11 mouse cellular contexts compared by ENCODE assay signal in the genomic region with DNA sequence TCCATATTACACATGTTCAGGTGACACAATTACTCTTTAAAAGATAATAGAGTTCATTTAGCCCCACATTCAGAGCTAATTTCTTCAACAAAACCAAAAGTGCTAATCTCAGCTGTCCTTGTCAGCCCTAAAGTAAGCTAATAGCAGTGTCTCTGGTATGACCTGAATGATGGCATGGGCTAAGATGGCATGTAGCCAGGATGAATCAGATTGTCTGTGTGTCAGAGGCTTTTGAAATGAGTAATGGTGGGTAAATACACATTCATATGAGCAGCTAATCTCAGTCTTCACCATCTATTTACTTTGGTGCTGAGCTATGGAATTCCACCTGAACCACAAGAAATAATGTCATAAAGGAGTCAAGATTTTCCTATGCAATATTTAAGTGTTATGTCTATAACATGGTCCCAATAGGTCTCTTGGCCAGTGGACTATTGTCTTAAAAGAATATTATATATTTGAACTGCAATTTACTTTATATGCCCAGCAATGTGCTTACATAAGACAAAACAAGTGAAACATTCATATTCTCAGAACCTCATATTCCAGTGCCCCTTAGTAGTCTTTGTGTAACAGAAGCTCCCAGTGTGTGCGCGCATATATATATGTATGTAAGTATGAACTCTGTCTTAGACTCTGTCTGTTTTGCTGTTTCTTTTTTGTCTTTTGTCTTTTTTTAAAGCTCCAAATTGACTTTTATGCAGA.
DNase-seq lines count a peak whose midpoint lies in the region; ATAC-seq and TF ChIP-seq lines count a peak whose summit lies in the region.
"Had no signal": no experiment of that assay in that cellular context is flagged by ENCODE, and none has a peak within 500 bp of the region (broad histone marks: within the 10 kb centered on the region; RNA-seq: fewer than 3 reads in every experiment).

No protein-coding gene starts in this region.

- H3K4me2 ChIP-seq in hindbrain, embryonic 11.5 days (replicated peaks; ENCODE audit: low read depth, low read length): no peak overlapping the region
- no peak overlapping the region for H3K4me2 ChIP-seq in hindbrain, postnatal 0 days (ENCODE audit: low read depth, low read length)
- no peak overlapping the region for H3K4me2 ChIP-seq in hindbrain, embryonic 14.5 days (replicated peaks)
- H3K4me2 ChIP-seq in kidney, embryonic 16.5 days (replicated peaks; ENCODE audit: low read depth, low read length): no peak overlapping the region
- H3K4me2 ChIP-seq: lung, embryonic 15.5 days had no signal

- WGBS in hindbrain, embryonic 11.5 days: 96% methylated on average over 2 of the region's 2 CpGs
- WGBS in hindbrain, postnatal 0 days: 98% methylated on average over 2 of the region's 2 CpGs
- 96% methylated on average over 2 of the region's 2 CpGs for WGBS in hindbrain, embryonic 14.5 days
- 95% methylated on average over 2 of the region's 2 CpGs for WGBS in kidney, embryonic 16.5 days

- H3K27me3 ChIP-seq in hindbrain, embryonic 11.5 days (ENCODE audit: control insufficient read depth, insufficient read depth, low read length): no peaks in the 10 kb centered on the region
- no peaks in the 10 kb centered on the region for H3K27me3 ChIP-seq in hindbrain, postnatal 0 days (ENCODE audit: insufficient read depth, low read length)
- no peaks in the 10 kb centered on the region for H3K27me3 ChIP-seq in hindbrain, embryonic 14.5 days (ENCODE audit: control insufficient read depth, insufficient read depth, low read length)
- H3K27me3 ChIP-seq in kidney, embryonic 16.5 days (ENCODE audit: insufficient read depth, low read length): no peaks in the 10 kb centered on the region
- H3K27me3 ChIP-seq: lung, embryonic 15.5 days had no signal

- TF ChIP-seq CTCF in hindbrain, postnatal 0 days (IDR thresholded peaks at IDR 0.05; ENCODE audit: low read depth): no peak

- ATAC-seq in hindbrain, embryonic 11.5 days (ENCODE audit: low FRiP score): peak; percentile 31; the same call in 1 of the 2 replicates
- ATAC-seq in hindbrain, postnatal 0 days: no peak
- ATAC-seq in hindbrain, embryonic 14.5 days (ENCODE audit: low FRiP score): peak; percentile 34; the same call in 1 of the 2 replicates
- no peak for ATAC-seq in kidney, embryonic 16.5 days (ENCODE audit: low FRiP score, low TSS enrichment)

- H3K9ac ChIP-seq in hindbrain, embryonic 11.5 days (ENCODE audit: low read depth, low read length): no peak overlapping the region
- no peak overlapping the region for H3K9ac ChIP-seq in hindbrain, postnatal 0 days (replicated peaks; ENCODE audit: low read length)
- H3K9ac ChIP-seq in hindbrain, embryonic 14.5 days: no peak overlapping the region
- H3K9ac ChIP-seq in kidney, embryonic 16.5 days (replicated peaks; ENCODE audit: low read length): no peak overlapping the region
- H3K9ac ChIP-seq: lung, embryonic 15.5 days had no signal

- no peak overlapping the region for H3K27ac ChIP-seq in hindbrain, embryonic 11.5 days (ENCODE audit: low read depth, low read length)
- no peak overlapping the region for H3K27ac ChIP-seq in hindbrain, postnatal 0 days
- H3K27ac ChIP-seq in hindbrain, embryonic 14.5 days: no peak overlapping the region
- H3K27ac ChIP-seq in kidney, embryonic 16.5 days (ENCODE audit: low read length): no peak overlapping the region
- H3K27ac ChIP-seq: embryonic facial prominence, embryonic 10.5 days; limb, embryonic 10.5 days; lung, embryonic 15.5 days had no signal

- H3K4me1 ChIP-seq in hindbrain, embryonic 11.5 days (replicated peaks; ENCODE audit: control insufficient read depth, insufficient read depth, low read length): no peaks in the 10 kb centered on the region
- H3K4me1 ChIP-seq in hindbrain, postnatal 0 days (ENCODE audit: insufficient read depth, low read length): no peaks in the 10 kb centered on the region
- H3K4me1 ChIP-seq in hindbrain, embryonic 14.5 days (replicated peaks; ENCODE audit: control insufficient read depth, insufficient read depth, low read length): no peaks in the 10 kb centered on the region
- no peaks in the 10 kb centered on the region for H3K4me1 ChIP-seq in kidney, embryonic 16.5 days (ENCODE audit: insufficient read depth, low read length)
- H3K4me1 ChIP-seq: embryonic facial prominence, embryonic 10.5 days; limb, embryonic 10.5 days; lung, embryonic 15.5 days had no signal

- H3K36me3 ChIP-seq in hindbrain, embryonic 11.5 days (ENCODE audit: control insufficient read depth, insufficient read depth, low read length): no peaks in the 10 kb centered on the region
- H3K36me3 ChIP-seq in hindbrain, postnatal 0 days (ENCODE audit: insufficient read depth, low read length): no peaks in the 10 kb centered on the region
- H3K36me3 ChIP-seq in hindbrain, embryonic 14.5 days (replicated peaks; ENCODE audit: control insufficient read depth, insufficient read depth): no peaks in the 10 kb centered on the region
- H3K36me3 ChIP-seq in kidney, embryonic 16.5 days (ENCODE audit: insufficient read depth, low read length): no peaks in the 10 kb centered on the region
- H3K36me3 ChIP-seq: embryonic facial prominence, embryonic 10.5 days; limb, embryonic 10.5 days; lung, embryonic 15.5 days had no signal

- DNase-seq in hindbrain, embryonic 11.5 days (ENCODE audit: low spot score): no peak
- no peak for DNase-seq in hindbrain, postnatal 0 days (ENCODE audit: low spot score)
- DNase-seq in 3134 (ENCODE audit: extremely low read depth, insufficient read length, low spot score): peak; percentile 53
- peak; percentile 7 for DNase-seq in NIH3T3 (ENCODE audit: low read depth)
- no peak for DNase-seq in hindbrain, embryonic 14.5 days (ENCODE audit: low spot score)
- DNase-seq in right cerebral cortex, postnatal 25 days: no peak
- no peak for DNase-seq in gastrocnemius, adult 18-20 months (ENCODE audit: low spot score)

- no peak overlapping the region for H3K4me3 ChIP-seq in hindbrain, embryonic 11.5 days (ENCODE audit: low read depth, low read length)
- H3K4me3 ChIP-seq in hindbrain, postnatal 0 days (ENCODE audit: low read length): no peak overlapping the region
- H3K4me3 ChIP-seq in hindbrain, embryonic 14.5 days (replicated peaks; ENCODE audit: low read length): no peak overlapping the region
- no peak overlapping the region for H3K4me3 ChIP-seq in kidney, embryonic 16.5 days (ENCODE audit: low read length)
- H3K4me3 ChIP-seq: embryonic facial prominence, embryonic 10.5 days; limb, embryonic 10.5 days; lung, embryonic 15.5 days had no signal

- H3K9me3 ChIP-seq in hindbrain, embryonic 11.5 days (ENCODE audit: control insufficient read depth, low read length): no peaks in the 10 kb centered on the region
- H3K9me3 ChIP-seq in hindbrain, postnatal 0 days (ENCODE audit: low read length): no peaks in the 10 kb centered on the region
- no peaks in the 10 kb centered on the region for H3K9me3 ChIP-seq in hindbrain, embryonic 14.5 days (ENCODE audit: control insufficient read depth, low read length)
- H3K9me3 ChIP-seq in kidney, embryonic 16.5 days (ENCODE audit: low read length): no peaks in the 10 kb centered on the region
- H3K9me3 ChIP-seq: embryonic facial prominence, embryonic 10.5 days; limb, embryonic 10.5 days; lung, embryonic 15.5 days had no signal

Comparison
In these comparisons a context has a peak if more than half of its experiments do, and no peak if none do; other contexts are left out.
1. ATAC-seq: peak in hindbrain, embryonic 11.5 days (single experiment) and hindbrain, embryonic 14.5 days (single experiment); none in hindbrain, postnatal 0 days (single experiment) and kidney, embryonic 16.5 days (single experiment).
2. DNase-seq: peak in 3134 (single experiment) and NIH3T3 (single experiment); none in hindbrain, embryonic 11.5 days (single experiment), hindbrain, postnatal 0 days (single experiment), hindbrain, embryonic 14.5 days (single experiment), right cerebral cortex, postnatal 25 days (single experiment) and gastrocnemius, adult 18-20 months (single experiment).